Mouse (Mus musculus) heart, embryonic 13.5 days (tissue): ENCODE results near the gene Rrp7a. TPM values are rescaled to one million over a fixed set of nuclear protein-coding genes. Genes with fewer than 3 reads are reported as not detected.

Source experiments
- ATAC-seq: fragments of 200-750 bp; cut with Nextera tagmentation; 2 replicates; pipeline ENCODE4 v1.8.0; 2017; ENCODE audit warnings: moderate TSS enrichment; ENCODE audit not compliant: insufficient number of reproducible peaks, low FRiP score, low TSS enrichment; ENCODE audit errors: extremely low read depth
- H3K27ac ChIP-seq: fragments of 300-500 bp; sonication (generic); replicated peaks from 2 replicates; pipeline ENCODE4 v1.5.1; 2015; ENCODE audit warnings: moderate library complexity, mild to moderate bottlenecking, inconsistent platforms
- H3K27me3 ChIP-seq: fragments of 300-500 bp; sonication (generic); replicated peaks from 2 replicates; pipeline ENCODE4 v1.6.1; 2015; ENCODE audit warnings: mild to moderate bottlenecking, inconsistent platforms
- H3K36me3 ChIP-seq: fragments of 300-500 bp; sonication (generic); 2 replicates; pipeline ENCODE4 v1.6.1; 2015; ENCODE audit warnings: mild to moderate bottlenecking, inconsistent platforms
- H3K4me1 ChIP-seq: fragments of 300-500 bp; sonication (generic); 2 replicates; pipeline ENCODE4 v1.6.1; 2015; ENCODE audit warnings: inconsistent platforms
- H3K4me2 ChIP-seq: fragments of 300-500 bp; sonication (generic); 2 replicates; pipeline ENCODE4 v1.6.1; 2015; ENCODE audit warnings: inconsistent platforms, mild to moderate bottlenecking, moderate library complexity
- H3K4me3 ChIP-seq: fragments of 300-500 bp; sonication (generic); 2 replicates; pipeline ENCODE4 v1.5.1; 2015; ENCODE audit warnings: moderate library complexity, mild to moderate bottlenecking, inconsistent platforms
- H3K9ac ChIP-seq: fragments of 300-500 bp; sonication (generic); 2 replicates; pipeline ENCODE4 v1.6.1; 2015; ENCODE audit warnings: inconsistent platforms, mild to moderate bottlenecking, moderate library complexity
- H3K9me3 ChIP-seq: fragments of 300-500 bp; sonication (generic); 2 replicates; pipeline ENCODE4 v1.6.1; 2016; ENCODE audit warnings: inconsistent platforms
- WGBS: fragments of 180-500 bp; shearing (Covaris S2); methylation state at CpG from one replicate; pipeline ENCODE4 v1.1.7; 2015; ENCODE audit warnings: mixed read lengths; 5-methylcytosine and 5-hydroxymethylcytosine counted together
- polyA plus RNA-seq: library from polyadenylated mRNA; unstranded; fragments of >200 nt; fragmentation: Nextera tagmentation; extraction: Ambion mirVana; gene quantifications from 2 replicates; pipeline ENCODE4 v1.2.1, GENCODE M21; 2015

Rrp7a gene
- 41.1 and 45.9 TPM in 2 replicates for polyA plus RNA-seq

- 9% methylated on average over 32 of the region's 32 CpGs for WGBS
- Histone ChIP-seq H3K36me3 (peaks cover 59% of the 10 kb centered on the region), H3K27me3 (no peaks in the 10 kb centered on the region), H3K9me3 (no peaks in the 10 kb centered on the region), H3K4me3 (peak within 1 kb of the TSS; percentile 75), H3K9ac (peak within 1 kb of the TSS; percentile 84), H3K4me2 (peak within 1 kb of the TSS; percentile 80), H3K27ac (peak within 1 kb of the TSS; percentile 68), H3K4me1 (peaks cover 15% of the 10 kb centered on the region)
- ATAC-seq, result peak; percentile 70
These were observed at the start of gene Rrp7a for GRCm38 (mm10) chr15:83122566-83123145. Gene Rrp7a, minus strand, starts transcription at chr15:83122801.

GRCm38 (mm10) chr15:83171712-83172481 is 49.3 kb upstream of the Rrp7a start:
- peak overlapping the region; percentile 86 for H3K4me3 ChIP-seq
- H3K9ac ChIP-seq, result peak overlapping the region; percentile 90
- no peaks in the 10 kb centered on the region for H3K9me3 ChIP-seq
- peaks cover 43% of the 10 kb centered on the region for H3K4me1 ChIP-seq
- peak; percentile 93 for ATAC-seq
- under 1% methylated on average over 67 of the region's 67 CpGs for WGBS
- H3K27me3 ChIP-seq, result no peaks in the 10 kb centered on the region
- no peaks in the 10 kb centered on the region for H3K36me3 ChIP-seq
- H3K4me2 ChIP-seq, result peak overlapping the region; percentile 91
- peak overlapping the region; percentile 88 for H3K27ac ChIP-seq

- H3K4me1 ChIP-seq, result peaks cover 50% of the 10 kb centered on the region
These were observed 48.5 kb upstream of the Rrp7a start for GRCm38 (mm10) chr15:83170956-83171659.

GRCm38 (mm10) chr15:83169772-83170722 is 47.4 kb upstream of the Rrp7a start:
- no peaks in the 10 kb centered on the region for H3K9me3 ChIP-seq
- no peak for ATAC-seq
- peaks cover 4% of the 10 kb centered on the region; the same call in 1 of the 2 replicates for H3K36me3 ChIP-seq
- peak overlapping the region; percentile 54 for H3K27ac ChIP-seq
- peak overlapping the region; percentile 91 for H3K4me2 ChIP-seq
- 79% methylated on average over 8 of the region's 8 CpGs for WGBS
- peak overlapping the region; percentile 86 for H3K4me3 ChIP-seq
- peak overlapping the region; percentile 90 for H3K9ac ChIP-seq
- H3K4me1 ChIP-seq, result peaks cover 58% of the 10 kb centered on the region
- no peaks in the 10 kb centered on the region for H3K27me3 ChIP-seq

More at GRCm38 (mm10) chr15:83170956-83171659, 48.5 kb upstream of the Rrp7a start:
- Histone ChIP-seq H3K27ac (peak overlapping the region; percentile 88), H3K9ac (peak overlapping the region; percentile 90), H3K27me3 (no peaks in the 10 kb centered on the region), H3K9me3 (no peaks in the 10 kb centered on the region), H3K4me2 (peak overlapping the region; percentile 91), H3K4me3 (peak overlapping the region; percentile 86), H3K36me3 (no peaks in the 10 kb centered on the region)
- ATAC-seq, result no peak
- 37% methylated on average over 8 of the region's 8 CpGs for WGBS

GRCm38 (mm10) chr15:83168875-83169771 is 46.5 kb upstream of the Rrp7a start:
- peak overlapping the region; percentile 91 for H3K4me2 ChIP-seq
- H3K4me1 ChIP-seq, result peaks cover 63% of the 10 kb centered on the region
- WGBS, result 78% methylated on average over 7 of the region's 7 CpGs
- H3K4me3 ChIP-seq, result peak overlapping the region; percentile 30
- peak overlapping the region; percentile 54; the same call in 1 of the 2 replicates for H3K27ac ChIP-seq
- no peaks in the 10 kb centered on the region for H3K9me3 ChIP-seq
- H3K9ac ChIP-seq, result peak overlapping the region; percentile 90
- no peak for ATAC-seq
- no peaks in the 10 kb centered on the region for H3K27me3 ChIP-seq
- peaks cover 4% of the 10 kb centered on the region; the same call in 1 of the 2 replicates for H3K36me3 ChIP-seq

- Histone ChIP-seq H3K4me3 (no peak overlapping the region), H3K4me2 (no peak overlapping the region), H3K9me3 (no peaks in the 10 kb centered on the region), H3K27ac (no peak overlapping the region), H3K36me3 (peaks cover 5% of the 10 kb centered on the region), H3K9ac (no peak overlapping the region), H3K27me3 (no peaks in the 10 kb centered on the region), H3K4me1 (peaks cover 63% of the 10 kb centered on the region)
- ATAC-seq, result no peak
- 83% methylated on average over 3 of the region's 3 CpGs for WGBS
These were observed 45.7 kb upstream of the Rrp7a start for GRCm38 (mm10) chr15:83168311-83168710.

GRCm38 (mm10) chr15:83167550-83168065 is 45.0 kb upstream of the Rrp7a start:
- Histone ChIP-seq H3K27ac (no peak overlapping the region), H3K4me3 (no peak overlapping the region), H3K36me3 (peaks cover 12% of the 10 kb centered on the region), H3K27me3 (no peaks in the 10 kb centered on the region), H3K4me2 (no peak overlapping the region), H3K4me1 (peaks cover 56% of the 10 kb centered on the region), H3K9ac (no peak overlapping the region), H3K9me3 (no peaks in the 10 kb centered on the region)
- 90% methylated on average over 8 of the region's 8 CpGs for WGBS
- ATAC-seq, result no peak

GRCm38 (mm10) chr15:83167126-83167525 is 44.5 kb upstream of the Rrp7a start:
- ATAC-seq, result no peak
- H3K27me3 ChIP-seq, result no peaks in the 10 kb centered on the region
- 0 out of 2 replicates have a peak overlapping the region, but pooled peaks have one; percentile 13 for H3K27ac ChIP-seq
- WGBS, result 74% methylated on average over 5 of the region's 5 CpGs
- peak overlapping the region; percentile 37; the same call in 1 of the 2 replicates for H3K9ac ChIP-seq
- peaks cover 17% of the 10 kb centered on the region for H3K36me3 ChIP-seq
- peaks cover 55% of the 10 kb centered on the region for H3K4me1 ChIP-seq
- H3K4me3 ChIP-seq, result no peak overlapping the region
- no peak overlapping the region for H3K4me2 ChIP-seq
- no peaks in the 10 kb centered on the region for H3K9me3 ChIP-seq

- Histone ChIP-seq H3K4me3 (no peak overlapping the region), H3K27ac (0 out of 2 replicates have a peak overlapping the region, but pooled peaks have one; percentile 13), H3K36me3 (peaks cover 21% of the 10 kb centered on the region), H3K4me1 (peaks cover 54% of the 10 kb centered on the region), H3K27me3 (no peaks in the 10 kb centered on the region), H3K9me3 (no peaks in the 10 kb centered on the region), H3K9ac (no peak overlapping the region; the same call in 1 of the 2 replicates), H3K4me2 (no peak overlapping the region)
- no peak for ATAC-seq
- 80% methylated on average over 3 of the region's 3 CpGs for WGBS
These were observed 44.0 kb upstream of the Rrp7a start for GRCm38 (mm10) chr15:83166642-83167041.
